Mouse (Mus musculus) layer of hippocampus, postnatal 10 days (tissue): ENCODE measurements at regions not wholly inside any gene's neighbourhood (a gene's known extent, or its start where the extent isn't known, plus 50 kb on each side); places are given as distances from the start of the nearest gene placed in this dataset.

Experiments
- DNase-seq, 2 experiments: peaks; one replicate each; pipeline ENCODE4 v3.0.0; 2021; ENCODE audit warnings: low spot score in 2 of 2

DNA sequence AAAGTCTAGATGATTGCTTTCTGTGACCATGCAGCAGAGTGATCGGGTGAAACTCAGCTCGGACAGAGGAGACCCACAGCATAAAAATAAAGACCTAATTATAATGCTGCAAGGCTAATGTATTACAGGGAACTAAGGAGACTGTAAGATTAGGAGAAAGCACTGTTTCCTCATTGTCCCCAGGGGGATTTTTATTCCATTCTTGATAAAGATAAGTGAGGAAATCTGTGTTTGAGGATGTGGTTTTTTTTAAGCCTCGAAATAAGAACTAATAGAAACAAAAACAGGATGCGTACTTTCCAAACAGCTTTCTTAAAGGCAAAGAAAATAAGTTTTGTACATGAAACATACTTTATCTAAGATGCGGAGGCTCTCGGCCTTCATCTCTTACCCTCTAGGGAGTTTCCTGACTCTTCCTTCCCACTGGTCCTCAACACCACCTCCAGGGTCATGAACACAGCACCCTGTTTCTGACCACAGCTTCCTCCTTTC, 94.8 kb downstream of the Hs3st3b1 start:
- DNase-seq, result no peak

DNA sequence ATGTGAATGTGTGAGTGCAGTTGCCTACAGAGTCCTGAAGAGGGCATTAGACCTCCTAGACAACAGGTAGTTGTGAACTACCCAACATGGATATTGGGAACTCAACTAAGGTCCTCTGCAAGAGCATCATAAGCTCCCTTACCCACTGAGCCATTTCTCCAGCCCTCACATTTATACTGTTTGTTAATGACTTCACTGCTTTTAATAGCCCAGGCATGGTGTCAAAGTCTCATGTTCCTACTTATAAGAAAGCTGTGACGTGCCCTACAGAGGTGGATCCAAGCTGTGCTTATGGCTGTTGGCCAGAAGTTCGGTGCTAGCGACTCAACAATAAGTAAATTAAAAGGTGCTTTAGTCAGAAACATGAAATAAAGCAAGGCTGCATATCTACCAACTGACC, 88.6 kb downstream of the Hs3st3b1 start:
- DNase-seq, result no peak

DNA sequence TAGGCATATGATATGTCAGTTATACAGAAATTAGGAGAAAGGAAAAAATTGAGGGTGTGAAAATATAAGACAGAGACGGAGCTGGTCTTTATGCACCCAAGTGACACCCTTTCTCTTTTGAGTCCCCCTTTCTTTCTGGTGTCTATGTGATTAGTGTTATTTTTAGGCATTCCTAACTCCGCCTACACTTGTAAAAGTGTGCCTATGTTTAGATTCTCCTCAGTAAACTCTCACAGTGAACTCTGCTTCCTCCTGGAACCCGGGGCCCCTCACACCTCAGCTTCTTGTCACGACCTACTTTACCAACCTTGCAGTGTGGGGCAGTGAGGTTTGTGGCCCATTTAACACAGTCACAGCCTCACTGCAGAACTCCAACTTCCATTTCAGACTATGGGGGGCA, 88.0 kb downstream of the Hs3st3b1 start:
- no peak for DNase-seq

DNA sequence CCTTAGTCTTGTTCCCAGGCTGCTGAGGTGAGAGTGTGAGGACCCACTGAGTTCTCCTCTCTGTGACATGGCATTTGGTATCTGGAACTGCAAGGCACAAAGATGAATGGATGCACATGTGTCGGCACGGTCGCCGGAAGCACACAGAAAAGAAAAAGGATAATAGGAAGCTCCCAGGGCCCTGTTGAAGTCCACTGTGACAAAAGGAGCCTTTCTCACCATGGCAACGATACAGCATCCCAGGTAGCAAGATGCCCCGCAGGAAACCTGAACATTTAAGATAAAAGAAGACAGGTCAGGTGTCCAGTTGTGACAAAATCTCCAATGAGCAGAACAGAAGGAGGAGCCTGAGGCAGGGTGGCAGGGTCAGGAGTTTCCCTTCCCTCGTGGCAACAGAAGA, 87.5 kb downstream of the Hs3st3b1 start:
- no peak for DNase-seq
